Mouse (Mus musculus) MEL (cell line): ENCODE data around the gene Gnai2. TPM values are rescaled to one million over a fixed set of nuclear protein-coding genes. Genes with fewer than 3 reads are reported as not detected.

Source experiments
- DNase-seq: peaks from one replicate; pipeline ENCODE4 v3.0.0; 2011; ENCODE audit warnings: low read depth, low spot score
- H3K27ac ChIP-seq: 2 replicates; pipeline ENCODE4 v1.5.1; 2012; ENCODE audit warnings: low read depth, mild to moderate bottlenecking, control low read depth, low read length, moderate library complexity; ENCODE audit not compliant: control insufficient read depth
- H3K27me3 ChIP-seq, 2 experiments: fragments of 150-350 bp in 1 of 2; sonication (generic) in 1 of 2; 2 replicates each; pipeline ENCODE4 v1.6.1; 2012; ENCODE audit warnings: low read length in 2 of 2, mild to moderate bottlenecking in 2 of 2, improper control_type of control experiment in 1 of 2, moderate library complexity in 1 of 2; ENCODE audit not compliant: insufficient read depth in 2 of 2, control insufficient read depth in 1 of 2
- H3K36me3 ChIP-seq, 2 experiments: 2 replicates each; pipeline ENCODE4 v1.6.1; 2012 to 2014; ENCODE audit warnings: low read length in 2 of 2, improper control_type of control experiment in 1 of 2, inconsistent platforms in 1 of 2, mild to moderate bottlenecking in 1 of 2; ENCODE audit not compliant: insufficient read depth in 2 of 2, control insufficient read depth in 1 of 2
- H3K4me1 ChIP-seq, 2 experiments: fragments of 150-350 bp in 1 of 2; sonication (generic) in 1 of 2; 2 replicates each; pipeline ENCODE4 v1.6.1; 2012; ENCODE audit warnings: low read length in 2 of 2, improper control_type of control experiment in 1 of 2, mild to moderate bottlenecking in 1 of 2; ENCODE audit not compliant: insufficient read depth in 2 of 2, control insufficient read depth in 1 of 2
- H3K4me3 ChIP-seq, 2 experiments: fragments of 150-350 bp in 1 of 2; sonication (generic) in 1 of 2; 2 replicates each; pipeline ENCODE4 v1.5.1; 2012; ENCODE audit warnings: low read depth in 2 of 2, low read length in 2 of 2, mild to moderate bottlenecking in 2 of 2, moderate library complexity in 2 of 2, control low read depth in 1 of 2, improper control_type of control experiment in 1 of 2; ENCODE audit not compliant: control insufficient read depth in 1 of 2, insufficient read depth in 1 of 2
- H3K79me2 ChIP-seq: 2 replicates; pipeline ENCODE4 v1.6.1; 2012; ENCODE audit warnings: mild to moderate bottlenecking, low read length, moderate library complexity; ENCODE audit not compliant: control insufficient read depth, poor library complexity, insufficient read depth
- H3K9ac ChIP-seq: 2 replicates; pipeline ENCODE4 v1.6.1; 2012; ENCODE audit warnings: low read depth, mild to moderate bottlenecking, control low read depth, low read length, moderate library complexity; ENCODE audit not compliant: control insufficient read depth, poor library complexity, severe bottlenecking
- H3K9me3 ChIP-seq: fragments of 150-350 bp; sonication (generic); replicated peaks from 2 replicates; pipeline ENCODE4 v1.6.1; 2012; ENCODE audit warnings: mild to moderate bottlenecking, low read length, improper control_type of control experiment, moderate library complexity; ENCODE audit not compliant: insufficient read depth
- CTCF ChIP-seq, 3 experiments: IDR thresholded peaks in 2 of 3; conservative IDR thresholded peaks in 1 of 3; 2 replicates each; pipeline ENCODE4 v1.5.1; 2011 to 2012; ENCODE audit warnings: low read length in 3 of 3, low read depth in 2 of 3, mild to moderate bottlenecking in 2 of 3, improper control_type of control experiment in 1 of 3, inconsistent platforms in 1 of 3, mixed read lengths in 1 of 3, moderate library complexity in 1 of 3; ENCODE audit not compliant: control insufficient read depth in 1 of 3, insufficient read depth in 1 of 3, poor library complexity in 1 of 3, severe bottlenecking in 1 of 3
- E2F4 ChIP-seq: IDR thresholded peaks from 2 replicates; pipeline ENCODE4 v1.6.1; 2011; ENCODE audit warnings: low read depth, low read length, improper control_type of control experiment, borderline replicate concordance
- ELF1 ChIP-seq: IDR thresholded peaks from 2 replicates; pipeline ENCODE4 v1.6.1; 2014; ENCODE audit warnings: low read depth, mild to moderate bottlenecking, inconsistent platforms, low read length, improper control_type of control experiment, moderate library complexity
- EP300 ChIP-seq, 2 experiments: IDR thresholded peaks; 2 replicates each; pipeline ENCODE4 v1.6.1; 2011; ENCODE audit warnings: improper control_type of control experiment in 2 of 2, low read length in 2 of 2, low read depth in 1 of 2, mild to moderate bottlenecking in 1 of 2
- GABPA ChIP-seq: IDR thresholded peaks from 2 replicates; pipeline ENCODE4 v1.6.1; 2012; ENCODE audit warnings: low read depth, mild to moderate bottlenecking, inconsistent platforms, low read length, improper control_type of control experiment, moderate library complexity
- GATA1 ChIP-seq: IDR thresholded peaks from 2 replicates; pipeline ENCODE4 v1.6.1; 2011; ENCODE audit warnings: low read depth, low read length, improper control_type of control experiment
- HCFC1 ChIP-seq: IDR thresholded peaks from 2 replicates; pipeline ENCODE4 v1.6.1; 2012; ENCODE audit warnings: low read depth, mild to moderate bottlenecking, inconsistent platforms, low read length, improper control_type of control experiment, moderate library complexity
- MAFK ChIP-seq: IDR thresholded peaks from 2 replicates; pipeline ENCODE4 v1.6.1; 2011; ENCODE audit warnings: low read depth, mild to moderate bottlenecking, low read length, improper control_type of control experiment, borderline replicate concordance
- MAX ChIP-seq: IDR thresholded peaks from 2 replicates; pipeline ENCODE4 v1.6.1; 2011; ENCODE audit warnings: low read length, improper control_type of control experiment
- MAZ ChIP-seq: IDR thresholded peaks from 2 replicates; pipeline ENCODE4 v1.6.1; 2012; ENCODE audit warnings: low read depth, mild to moderate bottlenecking, inconsistent platforms, low read length, improper control_type of control experiment
- MXI1 ChIP-seq: IDR thresholded peaks from 2 replicates; pipeline ENCODE4 v1.6.1; 2011; ENCODE audit warnings: mild to moderate bottlenecking, low read depth, low read length, improper control_type of control experiment
- MYB ChIP-seq: IDR thresholded peaks from 2 replicates; pipeline ENCODE4 v1.6.1; 2011; ENCODE audit warnings: mild to moderate bottlenecking, low read depth, low read length, improper control_type of control experiment
- MYC ChIP-seq: IDR thresholded peaks from 2 replicates; pipeline ENCODE4 v1.6.1; 2011; ENCODE audit warnings: low read depth, mild to moderate bottlenecking, low read length, improper control_type of control experiment, moderate library complexity
- POLR2AphosphoS2 ChIP-seq: IDR thresholded peaks from 2 replicates; pipeline ENCODE4 v1.6.1; 2011; ENCODE audit warnings: low read length, improper control_type of control experiment
- RAD21 ChIP-seq: IDR thresholded peaks from 2 replicates; pipeline ENCODE4 v1.6.1; 2011; ENCODE audit warnings: mild to moderate bottlenecking, low read depth, low read length, improper control_type of control experiment
- RCOR1 ChIP-seq: IDR thresholded peaks from 2 replicates; pipeline ENCODE4 v1.6.1; 2012; ENCODE audit warnings: low read depth, mild to moderate bottlenecking, inconsistent platforms, low read length, improper control_type of control experiment
- SIN3A ChIP-seq: IDR thresholded peaks from 2 replicates; pipeline ENCODE4 v1.6.1; 2012; ENCODE audit warnings: low read length, improper control_type of control experiment, inconsistent platforms
- SMC3 ChIP-seq: IDR thresholded peaks from 2 replicates; pipeline ENCODE4 v1.6.1; 2011; ENCODE audit warnings: low read depth, low read length, improper control_type of control experiment
- TAL1 ChIP-seq: IDR thresholded peaks from 2 replicates; pipeline ENCODE4 v1.6.1; 2012; ENCODE audit warnings: mild to moderate bottlenecking, inconsistent platforms, low read length, moderate library complexity, mixed read lengths
- TBP ChIP-seq: IDR thresholded peaks from 2 replicates; pipeline ENCODE4 v1.8.0; 2011; ENCODE audit warnings: low read depth, low read length, improper control_type of control experiment
- TCF12 ChIP-seq: IDR thresholded peaks from 2 replicates; pipeline ENCODE4 v1.6.1; 2014; ENCODE audit warnings: low read depth, mild to moderate bottlenecking, inconsistent platforms, low read length, improper control_type of control experiment, moderate library complexity
- USF1 ChIP-seq: IDR thresholded peaks from 2 replicates; pipeline ENCODE4 v1.6.1; 2014; ENCODE audit warnings: low read depth, mild to moderate bottlenecking, inconsistent platforms, low read length, improper control_type of control experiment, moderate library complexity
- USF2 ChIP-seq, 2 experiments: IDR thresholded peaks; 2 replicates each; pipeline ENCODE4 v1.6.1; 2011 to 2012; ENCODE audit warnings: improper control_type of control experiment in 2 of 2, low read length in 2 of 2, borderline replicate concordance in 1 of 2, inconsistent platforms in 1 of 2, low read depth in 1 of 2, mild to moderate bottlenecking in 1 of 2; ENCODE audit not compliant: insufficient read depth in 1 of 2
- ZKSCAN1 ChIP-seq: IDR thresholded peaks from 2 replicates; pipeline ENCODE4 v1.6.1; 2012; ENCODE audit warnings: low read depth, mild to moderate bottlenecking, inconsistent platforms, low read length, improper control_type of control experiment, moderate library complexity
- polyA plus RNA-seq, 2 experiments: library from polyadenylated mRNA; stranded (reverse) in 1 of 2; unstranded in 1 of 2; fragments of >175 nt in 1 of 2; fragments of >200 nt in 1 of 2; gene quantifications; 2 replicates each; pipeline versions ENCODE4 v1.2.1 to v1.2.4; 2012; ENCODE audit warnings: low replicate concordance in 2 of 2, low read depth in 1 of 2; ENCODE audit not compliant: insufficient read length in 2 of 2, insufficient read depth in 1 of 2, missing spikeins in 1 of 2
- total RNA-seq: library from RNA; depleted of rRNA; stranded (reverse); fragments of 300-350 nt; gene quantifications from 2 replicates; pipeline ENCODE4 v1.2.3, GENCODE M21; 2012

The Gnai2 gene
- total and polyA plus RNA-seq, 3 experiments, result 129 to 335 (median 137) TPM

- Histone ChIP-seq H3K9me3 (no peaks in the 10 kb centered on the region), H3K4me1 (no peaks in the 10 kb centered on the region), H3K79me2 (no peaks in the 10 kb centered on the region), H3K36me3 (no peaks in the 10 kb centered on the region), H3K27ac (no peak overlapping the region), H3K9ac (no peak overlapping the region), H3K4me3 (no peak overlapping the region), H3K27me3 (peaks cover 4% of the 10 kb centered on the region in 2 experiments)
- TF ChIP-seq GATA1, result no peak
- no peak for TF ChIP-seq MAFK
- TF ChIP-seq MXI1, result no peak
- no peak for TF ChIP-seq USF1
- TF ChIP-seq MYB, result no peak
- TF ChIP-seq TAL1, result no peak
- TF ChIP-seq RCOR1, result no peak
- TF ChIP-seq TBP, result no peak
- TF ChIP-seq USF2 (IDR thresholded peaks at IDR 0.05; ENCODE audit: borderline replicate concordance in 1 of 2, insufficient read depth in 1 of 2, low read depth in 1 of 2, low read length in 2 of 2), result no peak
- DNase-seq, result no peak
Measured at GRCm38 (mm10) chr9:107653474-107653873, 18.3 kb upstream of the Gnai2 start.

GRCm38 (mm10) chr9:107650708-107651481 lies 15.7 kb upstream of the Gnai2 start:
- H3K36me3 ChIP-seq, result no peaks in the 10 kb centered on the region
- H3K4me1 ChIP-seq, result no peaks in the 10 kb centered on the region
- no peak overlapping the region for H3K4me3 ChIP-seq
- H3K27ac ChIP-seq, result no peak overlapping the region
- DNase-seq, result no peak
- no peak overlapping the region for H3K9ac ChIP-seq
- peaks cover 4% of the 10 kb centered on the region in 2 experiments for H3K27me3 ChIP-seq
- no peaks in the 10 kb centered on the region for H3K79me2 ChIP-seq
- no peaks in the 10 kb centered on the region for H3K9me3 ChIP-seq
- TF ChIP-seq SMC3 (no peak), POLR2AphosphoS2 (no peak), ZKSCAN1 (no peak), EP300 (IDR thresholded peaks at IDR 0.05; ENCODE audit: low read depth in 1 of 2, low read length in 2 of 2) (no peak), GABPA (no peak), MAZ (no peak), SIN3A (no peak), TAL1 (no peak), USF1 (no peak), TCF12 (no peak), ELF1 (no peak), HCFC1 (no peak), MAX (no peak), RCOR1 (no peak), MYB (no peak), E2F4 (no peak), CTCF (IDR thresholded peaks at IDR 0.05 in 2 of 3, conservative IDR thresholded peaks at IDR 0.05 in 1 of 3; ENCODE audit: control insufficient read depth in 1 of 3, insufficient read depth in 1 of 3, low read depth in 2 of 3, low read length in 3 of 3, poor library complexity in 1 of 3, severe bottlenecking in 1 of 3) (no peak), MYC (no peak), RAD21 (no peak)
